Mouse (Mus musculus): Measurements from ENCODE around the gene Rabl6.

DNA sequence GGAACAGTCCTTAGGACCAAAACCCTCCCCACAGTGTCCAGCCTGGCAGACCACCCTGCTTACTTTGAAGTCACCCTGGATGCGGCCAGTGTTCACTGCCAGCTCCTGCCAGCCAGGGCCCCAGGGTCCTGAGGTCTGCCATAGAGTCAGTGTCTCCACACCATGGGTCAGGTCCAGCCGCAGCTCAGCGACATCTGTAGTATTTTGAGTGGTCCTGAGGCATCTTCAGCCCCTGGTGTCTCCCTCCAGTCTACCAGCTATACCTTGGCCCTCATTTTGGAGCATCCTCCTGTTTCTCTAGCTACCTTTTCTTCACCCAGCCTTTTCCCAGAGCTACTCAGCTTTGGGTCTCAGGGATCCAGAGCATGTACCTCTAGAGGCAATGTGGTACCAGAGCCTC lies 39.0 kb downstream of the Rabl6 start:
- TF ChIP-seq CTCF (IDR thresholded peaks at IDR 0.05; ENCODE audit: extremely low read depth, insufficient read depth, insufficient read length, insufficient replicate concordance) (no peak), POLR2A (IDR thresholded peaks at IDR 0.05; ENCODE audit: low read depth, low read length) (no peak)

Measured in spleen, adult 2 months (tissue).